Mouse (Mus musculus): ENCODE measurements around the gene Atg4c.

Gene Atg4c

DNA sequence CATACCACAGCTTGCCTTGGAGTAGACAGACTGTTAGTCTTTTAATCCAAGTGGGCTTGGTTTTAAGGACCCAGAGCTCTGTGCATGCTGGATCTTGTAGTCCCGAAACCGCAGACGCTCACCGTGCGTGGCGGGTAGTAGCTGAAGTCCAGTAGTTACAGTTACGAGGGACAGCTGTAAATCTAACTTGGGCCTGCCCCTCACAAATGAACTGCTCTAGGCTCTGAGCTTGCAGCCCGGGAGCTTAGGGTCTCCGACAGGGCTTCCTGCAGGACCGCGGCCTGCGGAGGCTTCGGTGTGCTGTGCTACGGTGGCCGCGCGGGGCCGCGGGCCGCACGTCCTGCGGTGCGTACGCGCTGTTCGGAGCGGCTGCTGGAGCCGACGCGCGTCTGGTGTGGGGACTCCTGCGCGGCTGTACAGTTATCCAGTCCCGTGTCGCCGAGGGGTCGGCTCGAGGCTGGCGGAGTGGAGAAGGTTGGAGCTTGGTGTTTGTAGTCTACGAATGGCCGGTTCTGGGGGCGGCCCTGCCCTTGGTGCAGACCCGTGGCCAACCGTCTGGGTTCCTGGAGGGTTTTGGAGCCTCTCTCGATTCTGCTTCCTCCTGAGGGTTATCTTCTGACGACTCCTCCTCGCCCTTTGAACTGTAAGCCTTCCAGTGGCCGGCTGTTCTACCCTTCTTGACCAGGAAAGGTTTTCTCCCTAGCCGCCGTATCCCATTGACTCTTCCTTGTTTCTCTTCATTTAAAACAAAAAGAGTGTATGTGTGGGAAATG is at the start of gene Atg4c:
Atg4c (plus strand) TSS at position 125 of the 773 bp plus-strand sequence.
- DNase-seq (ENCODE audit: low spot score in 2 of 2): peak; percentile 68 to 71

DNA sequence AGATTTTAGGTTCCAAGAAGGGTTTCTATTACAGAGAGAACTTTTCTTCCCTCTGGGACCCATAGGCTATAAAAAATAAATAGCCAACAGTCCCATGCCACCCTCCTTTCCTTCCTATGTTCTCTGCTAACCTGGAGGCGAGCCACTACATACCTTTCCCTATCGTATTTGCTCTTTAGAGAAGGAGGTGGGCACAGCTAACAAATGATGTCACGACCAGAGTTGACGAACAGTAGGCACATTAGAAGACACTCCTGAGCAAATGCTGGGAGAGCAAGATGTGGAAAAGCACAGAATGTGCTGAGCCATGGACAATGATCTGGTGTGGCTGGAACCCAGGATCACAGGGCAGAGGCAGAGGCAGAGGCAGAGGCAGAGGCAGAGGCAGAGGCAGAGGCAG is 42.3 kb upstream of the Atg4c start:
- DNase-seq (ENCODE audit: low spot score in 2 of 2): no peak

DNA sequence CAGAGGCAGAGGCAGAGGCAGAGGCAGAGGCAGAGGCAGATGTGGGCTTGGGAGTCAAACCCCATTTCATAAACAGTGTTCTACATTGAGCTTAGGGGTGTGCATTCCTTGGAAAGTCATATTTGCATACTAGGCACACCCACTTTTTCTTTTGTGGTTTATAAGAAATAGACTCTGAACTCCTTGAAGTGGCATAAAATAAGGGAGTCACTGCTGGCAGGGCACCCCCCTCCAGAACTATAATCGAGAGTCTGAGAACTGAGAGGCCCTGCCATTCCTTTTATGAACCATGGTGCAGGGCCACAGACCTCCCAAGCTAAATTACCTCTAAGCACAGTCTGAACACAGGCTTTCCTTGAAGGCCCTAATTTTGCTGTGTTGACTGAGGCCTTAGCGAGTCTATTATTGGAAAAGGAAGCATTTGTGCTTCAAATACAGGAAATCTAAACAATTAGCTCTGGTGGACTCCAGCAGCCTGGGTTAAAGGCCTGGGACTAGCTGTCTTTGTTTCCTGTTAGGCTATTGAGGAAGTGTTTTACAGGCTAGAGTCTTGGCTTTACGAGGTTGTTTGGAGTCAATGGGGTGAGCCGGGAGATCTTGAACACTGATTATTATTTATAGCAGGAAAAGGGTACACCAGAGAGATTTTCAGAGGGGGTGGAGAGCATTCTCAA is 41.7 kb upstream of the Atg4c start:
- no peak for DNase-seq (ENCODE audit: low spot score in 2 of 2)

DNA sequence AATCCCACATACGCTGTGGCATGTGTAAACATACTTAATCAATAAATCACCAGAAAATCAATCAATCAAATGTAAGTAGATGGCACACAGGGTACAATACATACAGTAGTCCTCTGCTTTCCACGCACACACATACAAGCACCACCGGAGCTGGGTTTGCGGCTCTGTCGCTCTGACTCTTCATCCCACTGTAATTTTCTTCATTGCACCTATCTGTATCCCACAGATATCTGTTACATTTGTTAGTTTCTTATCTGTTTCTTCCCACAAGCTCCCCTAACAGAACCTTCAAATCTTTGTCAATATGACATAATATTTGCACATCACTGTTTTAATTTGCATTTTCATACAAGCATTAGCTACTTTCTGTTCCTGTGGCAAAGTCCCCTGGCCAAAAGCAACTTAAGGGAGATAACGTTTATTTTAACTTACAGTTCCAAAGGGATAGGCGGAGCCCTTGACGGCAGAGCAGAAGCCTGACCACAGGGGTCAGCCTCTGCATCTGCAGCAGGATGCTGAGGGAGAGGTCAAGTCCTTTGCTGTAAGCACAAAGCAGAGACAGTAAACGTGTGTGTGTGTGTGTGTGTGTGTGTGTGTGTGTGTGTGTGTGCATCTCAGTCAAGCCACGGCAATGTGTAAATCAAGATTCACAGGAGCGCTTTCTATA is 37.0 kb upstream of the Atg4c start:
- no peak for DNase-seq (ENCODE audit: low spot score in 2 of 2)

DNA sequence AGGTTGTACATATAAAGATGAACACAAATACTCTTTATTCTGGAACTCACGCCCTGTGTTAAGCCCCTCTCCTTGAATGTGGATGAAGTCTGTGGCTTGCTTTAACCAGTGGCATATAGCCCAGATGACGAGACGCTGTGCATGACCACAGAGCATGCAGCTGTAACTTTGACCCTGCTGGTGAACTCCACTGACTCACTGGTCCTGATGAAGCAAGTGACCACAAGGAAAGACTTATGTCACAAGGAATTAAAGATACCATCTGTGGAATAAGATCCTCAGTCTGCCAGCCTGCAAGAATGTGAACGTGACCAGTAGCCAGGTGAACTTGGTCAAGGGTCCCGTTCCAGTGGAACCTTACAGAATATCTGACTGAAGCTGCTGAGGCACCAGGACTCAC is 35.2 kb upstream of the Atg4c start:
- no peak for DNase-seq (ENCODE audit: low spot score in 2 of 2)

DNA sequence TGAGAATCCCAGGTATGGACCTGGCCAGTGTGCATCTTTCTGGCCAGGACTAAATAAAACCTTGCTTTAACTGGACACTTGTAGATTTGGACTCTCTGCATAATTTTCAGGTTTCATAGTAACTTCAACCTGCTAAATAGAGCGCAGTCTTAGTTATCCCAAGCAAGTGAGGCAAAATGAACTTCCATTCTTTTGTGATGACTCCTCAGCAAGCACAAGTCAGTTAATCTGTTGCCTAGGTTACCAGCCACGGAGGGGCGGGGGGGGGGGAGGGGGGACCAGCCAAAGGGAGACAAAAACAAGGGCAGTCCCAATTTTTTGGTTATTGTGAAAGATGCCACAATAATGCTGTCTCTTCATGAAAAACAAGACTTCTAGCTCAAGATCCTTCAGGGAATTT is 33.3 kb upstream of the Atg4c start:
- no peak for DNase-seq (ENCODE audit: low spot score in 2 of 2)

DNA sequence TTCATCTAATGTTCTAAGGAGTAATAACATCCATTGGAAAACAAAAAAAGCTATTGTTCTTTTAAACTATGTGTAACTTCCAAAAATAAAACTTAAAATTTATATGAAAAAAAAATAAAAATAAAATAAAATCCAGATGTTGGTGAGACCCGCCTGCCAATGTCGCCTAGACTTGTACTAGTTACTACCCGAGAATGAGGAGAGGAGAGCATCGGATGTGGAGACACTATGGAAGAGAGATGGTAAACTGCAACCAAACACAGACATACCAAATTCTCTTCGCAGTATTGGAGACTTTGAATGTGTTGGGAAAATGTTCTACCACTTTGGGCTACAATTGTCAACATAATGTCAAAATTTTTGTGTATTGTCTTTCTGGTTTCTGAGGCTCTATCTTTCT is 32.8 kb upstream of the Atg4c start:
- no peak for DNase-seq (ENCODE audit: low spot score in 2 of 2)

DNA sequence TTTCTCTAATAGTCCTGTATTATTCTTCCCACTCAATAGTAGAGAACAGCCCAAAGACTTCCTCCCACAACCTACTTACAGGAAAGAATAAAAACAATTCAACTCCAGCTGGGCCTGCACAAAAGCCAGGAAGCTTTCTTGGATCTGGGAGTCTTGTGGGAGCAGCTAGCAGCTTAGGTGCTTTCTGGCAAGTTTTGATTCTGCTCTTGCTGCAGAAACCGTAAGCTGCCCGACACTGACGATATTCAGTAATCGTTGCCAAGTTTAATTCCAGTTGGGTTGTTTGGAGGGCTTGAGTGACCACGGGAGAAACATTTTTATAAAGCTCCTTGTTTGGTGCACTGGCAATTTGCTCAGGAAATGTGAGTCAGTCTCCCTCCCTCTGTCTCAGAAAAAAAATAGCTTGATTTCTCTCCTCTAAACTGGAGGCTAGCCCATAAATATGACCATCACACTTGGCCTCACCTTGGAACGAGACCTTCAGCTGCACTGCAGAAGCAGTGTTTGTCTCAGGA is 32.2 kb upstream of the Atg4c start:
- no peak for DNase-seq (ENCODE audit: low spot score in 2 of 2)

DNA sequence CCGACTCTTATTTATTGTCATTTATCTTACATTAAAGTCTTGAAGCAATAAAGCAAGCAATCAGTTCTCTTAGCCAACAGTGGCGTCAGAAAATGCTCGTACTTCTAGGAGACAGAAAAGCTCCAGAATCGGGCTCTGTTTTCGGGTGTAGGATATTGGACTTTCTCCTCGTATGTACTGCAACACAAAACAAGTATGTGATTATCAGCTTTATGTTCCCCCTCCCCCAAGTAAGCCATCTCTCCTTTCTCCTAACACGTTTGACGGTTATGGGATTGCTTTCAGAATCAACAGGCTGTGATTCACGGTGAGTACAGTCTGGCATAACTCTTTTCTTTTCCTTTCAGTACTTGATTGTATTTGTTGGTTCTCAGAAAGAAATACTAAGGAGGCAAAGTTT is 30.7 kb upstream of the Atg4c start:
- no peak for DNase-seq (ENCODE audit: low spot score in 2 of 2)

DNA sequence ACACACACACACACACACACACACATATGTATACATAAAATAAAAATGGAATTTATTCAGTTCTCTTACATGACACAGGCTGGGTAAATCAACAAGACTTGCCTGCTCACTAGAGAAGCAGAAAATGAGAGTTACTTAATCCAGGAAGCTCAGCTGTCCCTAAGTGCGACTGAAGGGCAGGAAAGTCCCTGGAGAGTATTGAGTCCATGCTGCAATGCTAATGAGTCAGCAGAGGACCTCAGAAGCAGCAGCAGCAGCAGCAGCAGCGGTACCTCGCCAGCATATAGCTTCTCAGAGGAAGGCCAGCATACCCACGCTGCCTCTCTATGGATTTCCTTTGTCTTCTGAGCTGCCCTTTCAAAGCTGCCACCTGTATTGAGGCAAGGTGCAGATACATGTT is 30.2 kb upstream of the Atg4c start:
- peak in 1 of 2 experiments; percentile 23 for DNase-seq (ENCODE audit: low spot score in 2 of 2)

DNA sequence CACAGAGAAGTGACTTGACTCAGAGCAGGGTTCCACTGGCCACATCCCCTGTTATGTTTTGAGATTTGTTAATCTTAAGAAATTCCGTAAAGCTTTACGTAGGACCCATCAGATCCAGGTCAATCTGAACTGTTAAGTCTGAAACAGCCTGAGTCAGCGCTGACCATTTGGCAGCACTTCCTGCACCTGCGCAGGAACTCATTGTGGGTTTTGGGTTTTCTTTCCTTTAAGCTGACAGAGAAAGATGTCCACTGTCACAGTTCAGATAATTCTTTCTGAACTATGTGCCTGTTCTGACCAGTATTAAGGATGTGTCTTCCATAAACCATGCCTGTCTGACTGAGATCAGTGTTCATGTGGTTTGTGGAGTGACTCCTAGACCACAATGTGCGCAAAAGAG is 24.9 kb upstream of the Atg4c start:
- DNase-seq (ENCODE audit: low spot score in 2 of 2): no peak

DNA sequence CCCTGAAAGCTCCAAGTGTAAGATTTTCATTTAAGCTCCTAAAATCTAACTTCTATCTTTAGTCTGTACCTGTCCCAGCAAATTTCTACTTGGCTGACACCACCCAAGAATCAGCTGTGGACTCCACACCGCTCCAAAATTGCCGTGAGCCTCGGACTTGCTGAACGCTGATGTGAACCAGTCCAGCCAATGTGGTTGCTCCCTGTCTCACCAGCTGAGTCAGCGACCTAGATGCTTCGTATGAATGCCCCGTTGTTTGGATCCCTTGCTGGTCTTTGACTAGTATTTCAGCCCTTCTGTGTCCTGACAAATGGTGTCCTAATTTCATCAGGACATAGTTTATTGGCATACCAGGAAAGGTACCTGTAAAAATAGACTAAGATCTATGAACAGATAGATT is 19.5 kb upstream of the Atg4c start:
- DNase-seq (ENCODE audit: low spot score in 2 of 2): no peak

DNA sequence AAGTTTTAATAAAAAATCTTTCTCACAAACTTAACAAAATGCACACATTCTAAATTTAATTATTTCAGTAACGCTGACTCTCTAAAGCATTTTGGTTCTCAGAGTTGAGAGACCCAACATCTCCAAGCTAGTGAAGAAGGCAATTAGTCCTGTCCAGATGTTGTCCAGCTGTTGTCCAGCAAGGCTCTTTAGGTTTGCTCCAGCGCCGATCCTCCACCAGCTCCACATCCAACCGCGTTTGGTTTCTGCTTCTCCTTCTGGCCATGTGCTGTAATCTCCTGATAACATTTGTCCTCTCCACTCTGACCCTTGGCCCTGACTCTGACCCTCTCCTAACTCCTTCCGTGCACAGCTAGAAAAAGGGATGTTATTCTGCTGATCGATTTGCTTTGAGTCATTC is 16.9 kb upstream of the Atg4c start:
- DNase-seq (ENCODE audit: low spot score in 2 of 2): no peak

DNA sequence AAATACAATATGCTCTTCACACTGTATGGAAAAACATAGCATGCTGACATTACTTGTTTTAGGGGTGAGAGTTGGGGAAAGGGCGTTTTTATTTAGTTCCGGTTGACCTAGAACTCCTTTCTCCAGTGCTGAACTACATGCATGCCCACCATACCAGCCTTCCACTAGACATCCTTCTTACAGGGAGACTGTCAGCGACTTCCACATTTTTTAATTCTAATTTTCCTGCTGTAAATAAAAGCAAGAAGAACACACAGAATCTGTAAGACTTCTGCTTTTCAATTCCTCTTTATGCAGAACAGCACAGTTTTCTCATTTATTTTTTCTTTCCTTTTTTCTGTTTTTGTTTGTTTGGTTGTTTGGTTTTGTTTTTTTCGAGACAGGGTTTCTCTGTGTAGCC is 16.5 kb upstream of the Atg4c start:
- DNase-seq (ENCODE audit: low spot score in 2 of 2): no peak

DNA sequence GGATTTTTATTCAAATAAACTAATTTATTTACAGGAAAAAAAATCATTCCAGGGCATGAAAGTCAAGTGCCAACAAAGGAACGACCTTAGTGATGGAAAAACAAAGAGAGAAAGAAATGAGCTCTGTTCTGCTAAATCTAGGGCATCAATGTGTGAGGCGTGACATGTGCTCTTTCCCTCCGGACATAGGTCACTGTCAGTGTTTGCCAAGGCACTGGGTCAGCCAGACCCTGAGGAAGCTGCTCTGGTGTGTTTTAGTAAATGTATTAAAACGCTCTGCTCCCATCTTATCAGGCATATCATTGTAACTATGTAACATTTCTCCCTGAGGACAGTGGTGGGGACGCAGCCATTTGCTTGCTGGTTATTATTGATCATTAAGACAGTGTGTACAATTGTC is 14.9 kb upstream of the Atg4c start:
- no peak for DNase-seq (ENCODE audit: low spot score in 2 of 2)

DNA sequence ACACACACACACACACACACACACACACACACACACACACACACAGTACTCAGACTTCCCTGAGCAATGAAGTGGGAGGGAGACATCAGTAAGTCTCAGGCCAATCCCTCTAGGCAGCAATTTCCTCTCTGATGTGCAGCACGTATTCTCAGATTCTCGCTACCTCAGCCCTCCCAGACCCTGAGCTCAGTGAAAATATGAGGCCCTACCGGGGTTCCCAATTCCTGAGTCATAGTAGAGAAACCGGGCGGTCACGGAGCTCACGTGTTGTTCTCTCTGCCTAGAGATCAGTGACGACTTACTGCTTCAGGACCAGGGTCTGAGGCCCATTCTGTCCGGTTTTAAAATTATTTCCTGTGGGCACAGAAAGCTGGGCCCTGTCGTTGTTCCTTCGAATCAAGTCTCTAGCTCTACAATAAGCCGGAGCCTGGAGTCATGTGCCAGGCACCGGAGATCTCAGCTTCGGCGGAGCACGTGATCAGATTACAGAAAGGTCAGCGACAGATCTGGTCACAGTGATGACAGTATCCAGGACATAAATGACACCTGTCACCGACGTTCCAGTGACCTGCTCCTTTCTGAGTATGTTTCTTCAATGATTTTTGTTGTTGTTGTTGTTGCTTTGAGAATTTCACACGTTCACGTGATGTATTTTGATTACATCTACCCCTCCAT is 14.2 kb upstream of the Atg4c start:
- no peak for DNase-seq (ENCODE audit: low spot score in 2 of 2)

DNA sequence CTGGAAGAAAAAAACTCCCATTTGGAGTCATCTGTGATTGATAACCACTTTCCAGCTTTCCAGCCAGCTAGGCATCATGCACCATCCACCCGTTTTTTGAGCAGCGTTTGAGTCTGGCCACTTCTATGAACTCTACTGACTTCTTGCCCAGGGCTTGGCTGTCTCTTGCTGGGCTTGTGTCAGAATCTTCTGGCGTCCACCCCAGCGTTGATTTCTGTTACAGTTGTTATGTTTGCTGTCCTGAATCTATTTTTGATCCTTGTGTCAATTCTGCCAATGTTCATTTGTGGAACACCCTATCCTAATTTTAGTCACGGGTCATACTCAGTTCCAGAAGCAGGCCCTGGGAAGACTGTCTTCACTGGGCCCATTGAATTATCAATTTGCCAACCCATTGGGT is 12.8 kb upstream of the Atg4c start:
- DNase-seq (ENCODE audit: low spot score in 2 of 2): no peak

DNA sequence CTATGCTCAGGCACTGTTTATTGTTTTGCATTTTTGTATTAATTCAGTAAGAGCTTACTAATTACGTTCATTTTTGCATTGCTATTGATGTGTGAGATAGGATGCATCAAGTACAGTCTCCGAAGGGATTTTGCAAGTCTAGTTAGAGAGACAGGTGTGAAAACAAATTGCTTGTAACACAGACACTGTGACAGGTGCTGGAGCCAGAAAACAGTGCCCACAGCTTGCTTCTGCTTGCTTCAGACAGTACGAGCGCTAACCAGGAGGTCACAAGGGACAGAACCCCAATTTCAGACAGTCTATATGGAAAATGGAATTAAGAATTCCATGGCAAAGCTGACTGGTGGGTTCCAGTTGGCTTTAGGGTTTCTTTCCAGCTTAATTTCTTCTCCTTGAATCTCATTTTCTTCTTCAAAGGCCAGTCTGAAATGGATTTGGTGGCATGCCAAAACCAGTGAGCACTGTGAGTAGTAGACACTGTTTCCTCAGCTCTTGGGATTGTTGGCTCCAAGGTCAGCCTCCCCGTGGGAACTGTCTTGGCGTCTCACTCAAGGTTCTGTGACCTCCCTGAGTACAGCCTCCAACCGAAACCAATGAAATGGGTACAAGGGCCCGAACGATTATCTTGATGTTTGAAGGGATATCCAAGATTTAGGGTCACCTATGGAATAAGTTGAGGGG is 11.9 kb upstream of the Atg4c start:
- no peak for DNase-seq (ENCODE audit: low spot score in 2 of 2)

DNA sequence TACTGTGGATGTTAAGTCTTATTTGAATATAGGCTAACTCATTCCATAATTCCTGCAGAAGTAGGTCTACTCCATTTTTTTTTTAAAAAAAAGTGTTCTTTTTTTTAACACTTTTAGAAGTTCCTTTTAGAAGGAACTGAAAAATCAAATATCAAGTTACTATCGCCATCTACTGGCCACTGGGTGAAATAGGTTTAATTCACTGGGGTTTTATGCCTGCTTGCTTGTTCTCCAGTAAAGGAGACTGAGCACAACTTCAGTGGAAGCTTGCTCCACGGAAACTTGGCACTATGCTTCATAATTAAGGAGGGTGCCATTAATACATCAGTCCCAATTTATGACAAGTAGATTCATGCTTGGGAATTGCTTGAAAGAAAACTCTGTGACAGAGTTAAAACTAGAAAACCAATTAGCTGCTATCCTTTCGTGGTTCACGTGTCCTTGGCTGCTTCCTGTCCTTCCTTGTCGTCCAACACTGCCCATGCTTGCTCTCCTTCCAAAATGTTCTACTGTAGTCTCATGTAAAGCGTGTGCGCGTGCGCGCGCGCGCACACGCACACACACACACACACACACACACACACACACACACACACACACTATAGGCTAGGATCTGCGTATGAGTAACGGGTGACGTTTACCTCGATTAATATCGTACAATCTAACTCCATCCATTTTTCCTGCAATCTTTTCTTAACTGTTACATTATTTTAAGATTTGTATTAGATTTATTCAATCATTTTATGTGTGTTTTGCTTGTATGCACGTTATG is 10.9 kb upstream of the Atg4c start:
- peak in 1 of 2 experiments; percentile 14 for DNase-seq (ENCODE audit: low spot score in 2 of 2)

DNA sequence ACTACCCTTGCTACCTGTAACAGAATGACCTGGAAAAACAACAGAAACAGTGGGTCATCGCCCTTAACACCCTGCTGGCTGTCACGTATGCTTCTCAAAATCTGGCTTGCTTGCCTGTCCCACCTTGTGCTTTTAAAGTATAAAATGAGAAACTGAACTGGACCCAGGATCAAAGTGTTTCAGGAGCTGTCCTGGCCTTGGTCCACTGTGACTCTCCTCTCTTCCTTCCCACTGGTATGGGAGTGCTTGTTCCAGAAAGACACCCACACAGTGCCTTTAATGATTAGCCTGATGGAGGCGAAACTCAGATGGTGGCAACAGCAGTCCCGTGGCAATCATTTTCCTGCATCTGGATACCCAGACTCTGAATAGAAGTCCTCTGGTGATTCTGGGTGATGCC is 9.1 kb upstream of the Atg4c start:
- DNase-seq (ENCODE audit: low spot score in 2 of 2): no peak

DNA sequence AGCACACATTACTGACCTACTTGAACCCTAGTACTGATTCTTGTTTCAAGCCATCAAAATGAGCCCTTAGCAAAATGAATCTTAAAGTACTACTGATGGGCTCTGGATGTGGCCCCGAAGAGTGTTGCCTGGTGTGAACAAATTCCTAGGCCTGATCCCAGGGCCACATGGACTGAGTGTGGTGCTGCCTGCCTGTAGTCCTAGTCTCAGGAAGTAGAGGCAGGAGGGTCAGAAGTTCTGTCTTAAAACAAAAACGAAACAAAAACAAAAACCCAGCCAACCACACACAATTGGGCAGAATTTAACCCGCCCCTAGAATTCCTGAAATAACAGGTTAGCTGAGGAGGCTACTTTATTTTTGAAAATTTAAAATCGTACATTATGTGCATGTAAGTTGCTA is 8.4 kb upstream of the Atg4c start:
- no peak for DNase-seq (ENCODE audit: low spot score in 2 of 2)

All from spleen, postnatal 36 days (tissue).